Mouse (Mus musculus): ENCODE measurements around the gene Gnai2. TPM values are rescaled to one million over a fixed set of nuclear protein-coding genes. Genes with fewer than 3 reads are reported as not detected.
A peak's percentile ranks its signal among the peaks of the same experiment; 100 is the strongest.
"Not testable (repeated sequence)": the region's sequence is repeated elsewhere in the genome, so short reads cannot be mapped to it uniquely, and the experiment has no call there.

Gene Gnai2
- total RNA-seq, 2 experiments from 2014 or later = 222 to 239 TPM

DNA sequence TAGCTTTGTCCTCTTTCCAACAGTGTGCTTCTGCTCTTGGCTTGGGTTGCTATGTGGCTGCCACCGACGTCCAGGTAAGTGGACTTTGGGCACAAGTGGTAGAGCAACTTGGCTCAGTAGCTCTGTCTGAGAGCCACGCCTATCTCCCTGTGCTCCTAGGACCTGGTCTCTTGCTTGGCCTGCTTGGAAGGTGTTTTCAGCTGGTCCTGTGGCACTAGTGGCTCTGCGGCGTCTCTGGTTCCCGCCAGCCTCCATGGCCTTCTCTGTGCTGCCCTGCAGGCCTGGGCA lies 44.5 kb downstream of the Gnai2 start:
- DNase-seq (ENCODE audit: low spot score in 2 of 2) = no peak

DNA sequence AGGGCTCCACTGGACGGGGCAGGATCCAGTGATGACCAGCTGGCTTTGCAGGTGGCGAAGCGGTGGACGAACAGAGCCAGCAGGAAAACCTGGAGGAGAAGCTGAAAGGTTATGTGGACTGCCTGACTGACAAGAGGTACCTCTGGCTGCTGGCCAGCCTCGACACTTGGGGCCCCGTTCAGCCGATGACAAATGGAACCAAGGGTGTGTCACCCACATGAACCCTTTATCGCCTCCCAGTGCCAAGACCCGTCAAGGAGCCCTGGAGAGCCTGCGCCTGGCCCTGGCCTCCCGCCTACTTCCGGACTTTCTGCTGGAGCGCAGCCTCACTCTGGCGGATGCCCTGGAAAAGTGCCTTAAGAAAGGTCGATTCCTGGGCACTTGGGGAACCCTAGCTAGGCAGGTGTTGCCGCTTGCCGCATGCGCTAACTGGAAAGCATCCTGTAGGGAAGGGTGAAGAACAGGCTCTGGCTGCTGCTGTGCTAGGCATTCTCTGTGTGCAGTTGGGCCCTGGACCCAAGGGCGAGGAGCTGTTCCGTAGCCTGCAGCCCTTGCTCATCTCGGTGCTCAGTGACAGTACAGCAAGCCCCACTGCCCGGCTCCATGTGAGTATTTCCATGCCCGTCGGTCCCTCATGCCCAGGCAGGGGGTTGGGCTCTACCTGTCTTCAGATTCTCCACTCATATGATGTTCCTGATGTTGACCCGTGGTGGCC lies 45.0 kb downstream of the Gnai2 start:
- no peak for DNase-seq (ENCODE audit: low spot score in 2 of 2)

DNA sequence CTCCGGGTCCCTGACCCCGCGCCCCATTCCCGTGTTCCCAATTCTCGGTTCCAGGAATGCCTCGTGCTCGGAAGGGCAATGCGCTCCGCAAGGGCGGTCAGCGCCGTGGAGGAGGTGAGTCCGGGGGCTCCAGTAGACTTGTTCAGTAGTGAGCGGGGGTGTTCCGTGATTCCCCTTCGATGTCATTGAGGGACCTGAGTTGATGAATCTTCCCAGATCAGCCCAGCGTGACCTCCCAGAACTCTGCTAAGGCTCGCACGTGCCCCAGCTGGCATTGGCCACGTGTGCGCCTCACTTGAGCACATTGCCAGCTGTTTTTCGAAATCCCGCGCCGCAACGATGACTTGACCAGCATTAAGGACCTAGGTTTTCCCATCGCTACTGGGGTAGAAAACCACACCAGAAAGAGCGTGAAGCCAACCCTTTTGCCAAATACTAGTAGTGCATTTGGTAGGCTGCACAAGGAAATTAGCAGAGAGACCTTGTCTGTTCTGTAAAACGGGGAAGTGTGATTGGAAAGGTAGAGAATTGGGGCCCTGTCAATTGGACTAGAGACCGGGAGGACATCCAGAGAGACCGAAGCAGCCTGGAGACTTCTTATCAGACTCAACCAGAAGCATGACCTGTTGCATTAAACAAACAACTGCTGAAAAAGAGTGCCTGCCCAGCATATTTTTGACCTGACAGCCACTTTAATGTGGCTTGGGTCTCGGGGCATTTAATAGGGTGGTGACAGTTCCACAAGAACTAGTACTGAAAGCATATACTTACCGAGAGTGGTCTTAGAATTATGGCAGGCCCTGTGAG lies 47.1 kb downstream of the Gnai2 start:
- no peak for DNase-seq (ENCODE audit: low spot score in 2 of 2)

DNA sequence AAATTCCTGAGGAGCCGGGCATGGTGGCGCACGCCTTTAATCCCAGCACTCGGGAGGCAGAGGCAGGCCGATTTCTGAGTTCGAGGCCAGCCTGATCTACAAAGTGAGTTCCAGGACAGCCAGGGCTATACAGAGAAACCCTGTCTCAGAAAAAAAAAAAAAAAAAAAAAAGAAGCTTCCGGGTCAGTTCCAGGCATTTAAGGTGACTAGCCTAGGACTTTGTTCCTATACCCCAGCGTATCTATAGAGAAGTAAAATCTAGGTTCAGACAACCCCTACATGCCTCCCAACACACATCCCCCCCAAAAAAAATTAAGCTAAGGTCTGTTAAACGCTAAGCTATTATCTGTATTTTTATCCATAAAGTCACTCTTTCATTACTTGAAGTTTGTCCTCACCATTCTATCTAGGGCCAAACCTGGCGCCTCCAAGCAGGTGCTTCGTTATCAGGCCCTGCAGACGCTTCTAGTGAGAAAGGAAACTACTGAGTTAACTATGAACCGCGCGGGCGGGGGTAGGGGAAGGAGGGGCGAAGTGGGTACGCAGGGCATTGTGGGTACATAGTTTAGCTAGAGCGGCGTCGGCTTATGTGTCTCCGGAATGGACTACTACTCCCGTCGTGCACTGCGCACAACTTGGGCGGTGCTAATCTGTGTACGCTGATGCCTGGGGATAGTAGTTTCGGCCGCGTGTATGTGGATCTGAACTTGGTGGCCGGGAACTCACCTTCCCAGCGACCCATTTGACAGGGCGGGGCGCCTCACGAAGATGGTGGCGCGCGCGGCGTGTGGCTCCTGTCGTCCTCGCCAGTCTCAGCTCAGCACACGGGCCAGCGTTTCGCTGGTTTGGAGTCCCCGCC lies 48.0 kb downstream of the Gnai2 start, which contains the start of gene Ifrd2:
Gene Ifrd2, plus strand, starts transcription at position 669 of the 859 bp plus-strand sequence.
- peak; percentile 98 to 99 for DNase-seq (ENCODE audit: low spot score in 2 of 2)

DNA sequence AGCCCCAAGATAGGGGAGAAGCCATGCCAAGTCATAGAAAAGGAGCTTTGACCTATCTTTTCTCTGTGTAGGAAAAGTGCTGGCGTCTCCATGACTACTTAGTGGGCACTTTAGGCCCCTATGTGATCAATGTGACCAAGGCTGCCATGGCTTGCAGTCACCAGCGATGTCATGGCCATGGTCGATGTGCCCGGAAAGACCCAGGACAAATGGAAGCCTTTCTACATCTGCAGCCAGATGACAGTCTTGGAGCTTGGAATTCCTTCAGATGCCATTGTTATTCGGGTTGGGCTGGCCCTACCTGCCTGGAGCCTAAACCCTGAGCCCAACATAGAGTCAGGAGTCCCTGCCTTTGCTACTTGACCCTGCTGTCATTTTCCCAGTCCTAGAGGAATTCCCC lies 48.7 kb downstream of the Gnai2 start:
- no peak for DNase-seq (ENCODE audit: low spot score in 2 of 2)

DNA sequence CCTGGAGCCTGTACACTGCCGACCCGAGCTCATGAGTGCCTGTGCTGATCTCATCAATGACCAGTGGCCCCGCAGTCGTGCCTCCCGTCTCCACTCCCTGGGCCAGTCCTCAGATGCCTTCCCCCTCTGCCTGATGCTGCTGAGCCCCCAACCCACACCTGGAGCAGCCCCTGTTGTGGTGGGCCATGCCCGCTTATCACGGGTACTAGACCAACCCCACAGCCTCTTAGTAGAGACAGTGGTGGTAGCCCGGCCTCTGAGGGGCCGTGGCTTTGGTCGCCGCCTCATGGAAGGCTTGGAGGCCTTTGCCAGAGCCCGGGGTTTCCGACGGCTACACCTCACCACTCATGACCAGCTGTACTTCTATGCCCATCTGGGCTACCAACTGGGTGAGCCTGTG lies 52.0 kb downstream of the Gnai2 start:
- no peak for DNase-seq (ENCODE audit: low spot score in 2 of 2)

DNA sequence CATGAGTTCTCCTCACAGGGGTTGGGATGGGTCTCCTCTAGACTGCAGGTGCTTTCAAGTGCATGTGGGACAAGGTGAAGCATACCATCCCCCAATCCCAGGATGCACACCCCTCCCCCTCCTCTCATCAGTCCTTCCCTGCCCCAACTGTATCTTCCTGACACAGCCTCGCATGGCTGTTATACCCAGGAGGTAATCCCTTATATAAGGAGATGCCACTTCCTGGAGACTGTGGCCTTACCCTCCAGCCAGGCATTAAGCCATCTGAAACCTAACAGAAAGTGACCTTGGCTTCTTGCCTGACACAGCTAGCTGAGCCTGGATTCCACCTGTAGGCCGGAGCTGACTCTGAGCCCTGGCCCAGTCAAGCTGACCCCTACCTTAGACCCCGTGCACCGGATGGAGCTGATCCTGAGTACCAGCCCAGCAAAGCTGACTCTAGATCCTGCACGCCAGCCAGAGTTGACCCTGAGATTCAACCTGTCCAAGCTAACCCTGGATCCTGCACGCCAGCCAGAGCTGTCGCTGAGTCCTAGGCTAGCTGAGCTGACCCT lies 52.6 kb downstream of the Gnai2 start:
- no peak for DNase-seq (ENCODE audit: low spot score in 2 of 2)

DNA sequence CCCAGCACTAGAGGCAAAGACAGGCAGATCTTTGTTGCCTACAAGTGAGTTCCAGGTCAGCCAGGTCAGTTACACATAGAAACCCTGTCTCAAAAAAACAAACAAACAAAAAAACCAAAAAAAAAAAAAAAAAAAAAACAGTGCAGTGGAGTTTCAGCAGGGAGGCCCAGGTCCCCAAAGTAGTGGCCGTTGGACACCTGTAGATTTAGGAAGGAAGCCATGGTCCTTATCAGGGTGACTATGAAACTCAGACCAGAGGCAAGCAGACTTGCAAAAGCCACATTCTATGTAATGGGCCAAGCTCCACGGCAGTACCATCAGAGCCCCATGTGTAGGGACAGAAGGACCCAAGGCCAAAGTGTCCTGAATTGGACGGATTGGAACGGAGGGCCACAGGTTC lies 53.6 kb downstream of the Gnai2 start:
- DNase-seq (ENCODE audit: low spot score in 2 of 2) = no peak

DNA sequence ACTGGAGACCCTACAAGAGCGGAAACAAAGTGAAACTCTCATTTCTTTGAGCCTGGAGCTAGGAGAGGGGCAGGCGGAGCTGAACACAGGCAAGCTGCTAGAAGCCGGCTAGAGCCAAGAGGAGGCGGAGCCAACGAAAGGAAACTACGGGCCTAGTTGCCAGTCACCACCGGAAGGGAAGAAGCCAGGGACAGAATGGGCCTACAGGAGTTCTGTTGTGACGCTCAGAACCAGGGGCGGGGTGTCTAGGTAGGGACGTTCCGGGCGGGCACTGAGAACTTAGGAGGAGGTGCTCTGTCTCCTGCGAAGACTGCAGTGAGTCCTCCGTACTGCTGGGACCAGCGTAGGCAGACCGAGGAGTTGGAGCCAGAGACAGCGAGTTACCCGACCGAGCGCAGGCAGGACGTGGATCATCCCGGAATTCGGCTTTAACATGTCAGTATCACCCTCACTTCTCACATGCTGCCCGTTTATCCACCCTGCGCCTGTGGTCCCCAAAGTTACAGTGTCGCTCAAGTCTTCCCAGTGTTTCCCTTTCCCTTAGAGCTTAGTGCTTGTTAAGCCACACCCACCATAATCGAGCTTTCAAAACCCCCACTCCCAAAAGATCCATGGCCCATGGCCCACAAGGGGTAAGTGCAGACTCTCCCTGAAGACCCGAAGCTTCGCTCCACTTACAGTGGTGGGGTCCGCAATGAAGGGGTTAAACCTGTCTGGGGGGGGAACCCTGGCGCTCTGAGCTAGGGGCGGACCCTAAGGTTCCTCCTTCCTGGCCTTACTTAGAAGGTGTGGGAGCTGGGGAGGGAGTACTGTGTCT lies 54.5 kb downstream of the Gnai2 start, which contains the start of gene Hyal3:
Gene Hyal3, plus strand, starts transcription at position 318 of the 817 bp plus-strand sequence.
- peak; percentile 83 to 90 for DNase-seq (ENCODE audit: low spot score in 2 of 2)

DNA sequence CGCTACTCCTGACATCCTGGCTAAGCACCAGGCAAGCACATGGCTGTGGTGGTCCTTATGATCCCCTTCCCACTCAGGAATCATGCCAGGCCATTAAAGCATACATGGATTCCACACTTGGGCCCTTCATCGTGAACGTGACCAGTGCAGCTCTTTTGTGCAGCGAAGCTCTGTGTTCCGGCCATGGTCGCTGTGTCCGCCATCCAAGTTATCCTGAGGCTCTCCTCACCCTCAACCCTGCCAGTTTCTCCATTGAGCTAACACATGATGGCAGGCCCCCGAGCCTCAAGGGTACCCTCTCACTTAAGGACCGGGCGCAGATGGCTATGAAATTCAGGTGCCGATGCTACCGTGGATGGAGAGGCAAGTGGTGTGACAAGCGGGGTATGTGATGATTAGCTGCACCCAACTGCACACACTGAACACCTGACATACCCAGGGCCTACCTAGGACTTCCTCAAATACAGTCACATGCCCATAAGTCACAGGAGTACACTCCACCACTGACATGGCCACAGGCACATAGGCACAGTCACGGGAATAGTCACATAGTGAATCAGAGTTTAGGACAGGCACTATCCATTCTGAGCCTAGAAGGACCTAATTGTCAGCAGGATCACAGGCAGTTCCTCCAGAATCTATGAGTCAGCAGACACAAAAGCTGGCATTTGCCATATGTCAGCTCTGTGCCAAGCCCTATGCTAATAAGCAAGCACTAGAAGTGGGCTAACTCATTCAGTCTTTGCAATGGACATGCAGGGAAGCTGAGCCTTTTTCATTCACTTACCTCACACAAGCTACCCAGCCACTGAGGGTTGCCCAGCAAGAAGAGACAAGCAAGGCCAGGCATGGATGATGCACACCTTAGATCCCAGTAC lies 55.9 kb downstream of the Gnai2 start:
- DNase-seq (ENCODE audit: low spot score in 2 of 2) = no peak

DNA sequence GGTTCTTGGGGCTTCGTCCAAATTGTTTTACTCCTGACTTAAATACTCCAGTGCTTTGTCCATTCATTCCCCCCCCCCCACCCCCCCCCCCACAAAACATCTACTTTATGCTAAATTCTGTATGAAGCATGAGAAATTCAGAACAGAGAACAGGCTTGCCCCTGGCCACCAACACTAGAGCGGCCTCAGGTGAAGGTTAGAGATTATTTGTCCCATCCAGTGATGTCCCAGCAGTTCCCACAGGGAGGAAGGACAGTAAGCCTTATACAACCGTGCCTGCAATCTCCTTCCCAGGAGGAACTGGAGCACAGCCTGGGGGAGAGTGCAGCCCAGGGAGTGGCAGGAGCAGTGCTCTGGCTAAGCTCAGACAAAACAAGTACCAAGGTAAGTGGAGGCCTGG lies 56.6 kb downstream of the Gnai2 start, which contains the start of gene Naa80:
Gene Naa80, plus strand, starts transcription at position 301 of the 400 bp plus-strand sequence.
- no peak for DNase-seq (ENCODE audit: low spot score in 2 of 2)

DNA sequence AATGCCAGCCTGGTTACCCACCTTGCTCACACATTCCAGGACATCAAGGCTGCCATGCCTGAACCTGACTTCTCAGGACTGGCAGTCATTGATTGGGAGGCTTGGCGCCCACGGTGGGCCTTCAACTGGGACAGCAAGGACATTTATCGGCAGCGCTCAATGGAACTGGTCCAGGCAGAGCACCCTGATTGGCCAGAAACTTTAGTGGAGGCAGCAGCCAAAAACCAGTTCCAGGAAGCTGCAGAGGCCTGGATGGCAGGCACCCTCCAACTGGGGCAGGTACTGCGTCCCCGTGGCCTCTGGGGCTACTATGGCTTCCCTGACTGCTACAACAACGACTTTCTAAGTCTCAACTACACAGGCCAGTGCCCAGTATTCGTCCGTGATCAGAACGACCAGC lies 57.3 kb downstream of the Gnai2 start:
- DNase-seq (ENCODE audit: low spot score in 2 of 2) = no peak

DNA sequence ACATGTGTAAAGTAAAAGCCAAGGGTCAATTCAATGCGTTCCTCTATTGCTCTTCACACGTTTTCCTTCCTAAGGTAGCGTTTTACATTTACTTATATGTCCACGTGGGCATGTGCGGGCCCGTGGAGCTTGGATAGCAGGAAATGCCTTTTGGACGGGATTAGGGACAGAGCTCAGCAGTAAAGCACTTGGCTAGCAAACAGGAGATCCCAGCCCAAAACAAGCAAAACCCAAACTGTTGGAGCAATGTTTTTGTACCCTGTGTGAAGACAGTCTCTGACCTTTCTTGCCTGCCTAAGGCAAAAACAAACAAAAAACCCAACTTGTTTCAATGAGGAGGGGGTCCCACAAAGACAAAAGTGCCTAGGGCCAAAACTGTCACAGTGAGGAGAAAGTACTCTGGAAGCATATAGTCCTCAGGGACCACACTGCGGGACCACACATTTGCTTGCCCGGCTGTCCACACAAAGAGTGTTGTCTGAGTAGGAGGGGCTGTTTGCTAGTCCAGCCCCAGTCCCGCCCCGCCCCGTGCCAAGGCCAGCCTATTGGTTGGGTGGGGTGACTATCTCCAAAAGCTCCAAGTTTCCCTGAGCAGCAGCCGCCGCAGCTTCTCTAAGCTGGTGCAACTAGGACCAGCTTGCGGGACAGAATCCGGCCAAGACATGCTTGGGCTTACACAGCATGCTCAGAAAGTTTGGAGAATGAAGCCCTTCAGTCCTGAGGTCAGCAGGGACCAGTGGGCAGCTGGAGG lies 58.6 kb downstream of the Gnai2 start, which contains the start of gene Hyal1:
Gene Hyal1, plus strand, starts transcription at position 571 of the 751 bp plus-strand sequence.
- DNase-seq (ENCODE audit: low spot score in 2 of 2) = no peak

DNA sequence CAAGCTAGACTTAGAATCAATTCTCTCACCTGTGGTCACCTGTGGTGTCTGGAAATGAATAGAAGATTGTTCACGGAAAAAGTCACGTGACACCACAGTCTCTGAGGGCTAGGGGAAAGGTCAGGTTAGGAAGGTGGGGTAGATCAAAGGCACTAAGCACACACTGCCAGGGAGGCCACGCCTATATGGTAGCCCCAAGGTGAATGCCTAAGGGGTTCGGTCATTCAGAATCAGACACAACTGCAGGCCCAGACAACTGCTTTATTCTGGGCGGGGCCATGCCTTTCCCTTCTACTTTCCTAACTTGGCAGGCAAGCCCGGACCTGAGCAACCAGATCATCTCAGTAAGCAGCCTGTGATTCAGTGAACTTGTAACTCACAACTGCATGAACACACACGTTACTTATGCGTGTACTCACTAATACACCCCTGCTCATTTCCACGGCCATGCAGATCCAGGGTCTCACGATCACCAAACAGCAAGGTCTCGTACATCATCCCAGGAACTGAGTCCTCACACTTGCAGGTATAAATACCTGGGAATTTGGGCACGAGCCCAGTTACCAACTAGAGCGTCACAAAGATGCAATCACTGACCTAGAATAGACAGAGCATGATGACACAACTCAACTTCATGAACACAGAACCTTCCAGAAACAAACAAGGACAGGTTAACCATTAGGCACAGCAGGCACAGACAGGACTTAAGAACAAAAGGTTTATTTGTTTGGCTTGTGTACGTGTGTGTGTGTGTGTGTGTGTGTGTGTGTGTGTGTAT lies 59.4 kb downstream of the Gnai2 start:
- no peak for DNase-seq (ENCODE audit: low spot score in 2 of 2)

DNA sequence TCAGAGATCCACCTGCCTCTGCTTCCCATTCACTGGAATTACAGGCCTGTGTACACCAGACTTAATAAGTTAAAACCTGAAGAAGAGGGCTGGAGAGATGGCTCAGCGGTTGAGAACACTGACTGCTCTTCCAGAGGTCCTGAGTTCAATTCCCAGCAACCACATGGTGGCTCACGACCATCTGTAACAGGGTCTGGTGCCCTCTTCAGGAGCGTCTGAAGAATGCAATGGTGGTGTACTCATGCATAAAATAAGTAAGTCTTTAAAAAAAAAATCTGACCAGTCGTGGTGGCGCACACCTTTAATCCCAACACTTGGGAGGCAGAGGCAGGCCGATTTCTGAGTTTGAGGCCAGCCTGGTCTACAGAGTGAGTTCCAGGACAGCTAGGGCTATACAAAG lies 61.4 kb downstream of the Gnai2 start:
- DNase-seq (ENCODE audit: low spot score in 2 of 2) = not testable (repeated sequence)

DNA sequence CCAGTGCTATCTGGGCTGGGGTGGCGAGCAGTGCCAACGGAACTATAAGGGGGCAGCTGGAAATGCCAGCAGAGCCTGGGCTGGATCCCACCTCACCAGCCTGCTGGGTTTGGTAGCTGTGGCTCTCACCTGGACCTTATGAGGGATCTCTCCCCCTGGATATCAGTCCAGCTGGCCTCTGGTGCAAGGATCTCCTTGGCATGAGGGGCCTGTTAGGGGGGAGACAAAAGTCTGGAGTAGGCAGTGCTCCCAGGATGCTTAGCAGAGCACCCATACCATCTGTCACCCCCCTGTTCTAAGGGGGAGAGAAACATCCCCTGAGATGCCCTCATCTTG lies 62.9 kb downstream of the Gnai2 start:
- DNase-seq (ENCODE audit: low spot score in 2 of 2) = no peak

DNA sequence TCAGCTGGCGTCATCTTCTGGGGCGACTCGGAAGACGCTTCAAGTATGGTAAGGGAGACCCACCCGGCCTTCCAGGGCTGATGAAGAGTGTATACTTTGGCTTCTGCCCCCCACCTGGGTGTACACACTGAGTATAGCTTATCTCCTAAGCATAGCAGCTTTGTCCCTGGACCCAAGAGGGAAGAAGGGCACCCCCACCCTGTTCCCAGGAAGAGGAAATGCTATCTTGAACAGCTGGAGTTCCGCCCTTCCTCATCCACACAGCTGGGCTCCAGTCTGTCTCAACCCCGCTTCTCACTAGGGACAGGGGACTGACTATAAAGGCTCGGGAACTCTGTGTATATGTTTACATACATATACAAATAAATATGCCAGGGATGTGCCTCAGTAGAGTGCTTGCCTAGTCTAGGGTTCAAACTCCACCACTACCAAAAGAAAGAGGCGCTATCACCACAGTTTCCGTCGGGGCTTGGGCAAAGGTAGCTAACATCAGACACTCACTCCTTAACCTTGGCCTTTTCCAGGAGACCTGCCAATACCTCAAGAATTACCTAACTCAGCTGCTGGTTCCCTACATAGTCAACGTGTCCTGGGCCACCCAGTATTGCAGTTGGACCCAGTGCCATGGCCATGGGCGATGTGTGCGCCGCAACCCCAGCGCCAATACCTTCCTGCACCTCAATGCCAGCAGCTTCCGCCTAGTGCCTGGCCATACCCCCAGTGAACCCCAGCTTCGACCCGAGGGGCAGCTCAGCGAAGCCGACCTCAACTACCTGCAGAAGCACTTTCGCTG lies 63.4 kb downstream of the Gnai2 start:
- DNase-seq (ENCODE audit: low spot score in 2 of 2) = no peak
